Mouse (Mus musculus): ENCODE results near the gene Tle2. TPM values are rescaled to one million over a fixed set of nuclear protein-coding genes. Genes with fewer than 3 reads are reported as not detected.

The Tle2 gene
- total RNA-seq, 2 experiments from 2014 or later: not detected

DNA sequence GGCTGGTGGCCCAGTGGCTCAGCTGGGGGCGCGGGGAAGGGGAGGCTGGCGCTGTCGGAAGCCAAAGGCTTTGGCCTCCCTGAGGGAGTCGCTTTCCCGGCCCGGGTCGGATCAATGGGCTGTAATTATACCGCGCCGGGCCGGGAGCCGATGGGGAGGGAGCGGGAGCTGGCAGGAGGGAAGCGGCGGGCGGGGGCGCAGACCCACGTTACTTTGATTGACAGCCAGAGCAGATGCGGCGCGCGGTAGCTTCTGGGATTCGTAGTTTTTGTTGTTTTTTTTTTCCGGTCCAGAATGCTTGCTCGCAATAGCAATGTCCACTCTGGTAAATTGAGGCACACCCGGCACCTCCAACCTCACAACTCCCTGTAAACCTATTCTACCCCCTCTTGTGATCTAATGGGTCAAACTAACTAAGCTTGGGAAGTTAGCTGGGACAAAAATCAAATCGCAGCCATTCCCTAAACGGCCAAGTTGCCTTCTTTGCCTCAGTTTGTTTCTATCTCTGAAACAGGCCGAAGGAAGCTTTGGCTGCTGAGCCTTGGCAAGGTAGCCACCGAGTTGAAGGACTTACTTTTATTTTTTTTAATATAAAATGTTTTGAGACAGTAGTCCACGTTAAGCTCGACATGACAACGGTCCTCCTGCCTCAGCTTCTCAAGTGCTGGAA is 3.4 kb upstream of the Tle2 start:
- ATAC-seq (replicated peaks; ENCODE audit: low FRiP score, poor library complexity, severe bottlenecking): peak; percentile 53

DNA sequence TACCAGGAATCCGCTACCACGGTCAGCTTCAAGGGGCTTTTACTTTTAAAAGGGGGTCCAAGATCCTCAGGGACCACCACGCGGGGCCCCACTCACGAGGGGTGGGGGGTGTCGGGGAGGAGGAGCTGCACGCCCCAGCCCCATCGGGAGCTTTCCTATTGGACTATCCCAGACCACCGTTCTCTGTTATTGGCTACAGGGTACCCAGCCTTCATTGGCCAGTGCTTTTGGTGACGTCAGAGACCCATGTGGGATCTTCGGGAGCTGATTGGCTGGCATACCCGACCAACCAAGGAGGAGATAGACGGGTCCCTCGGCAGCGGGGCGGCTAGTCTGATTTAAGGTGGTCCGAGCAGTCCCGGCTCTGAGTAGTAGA is 2.9 kb upstream of the Tle2 start:
- ATAC-seq (replicated peaks; ENCODE audit: low FRiP score, poor library complexity, severe bottlenecking): peak; percentile 94

DNA sequence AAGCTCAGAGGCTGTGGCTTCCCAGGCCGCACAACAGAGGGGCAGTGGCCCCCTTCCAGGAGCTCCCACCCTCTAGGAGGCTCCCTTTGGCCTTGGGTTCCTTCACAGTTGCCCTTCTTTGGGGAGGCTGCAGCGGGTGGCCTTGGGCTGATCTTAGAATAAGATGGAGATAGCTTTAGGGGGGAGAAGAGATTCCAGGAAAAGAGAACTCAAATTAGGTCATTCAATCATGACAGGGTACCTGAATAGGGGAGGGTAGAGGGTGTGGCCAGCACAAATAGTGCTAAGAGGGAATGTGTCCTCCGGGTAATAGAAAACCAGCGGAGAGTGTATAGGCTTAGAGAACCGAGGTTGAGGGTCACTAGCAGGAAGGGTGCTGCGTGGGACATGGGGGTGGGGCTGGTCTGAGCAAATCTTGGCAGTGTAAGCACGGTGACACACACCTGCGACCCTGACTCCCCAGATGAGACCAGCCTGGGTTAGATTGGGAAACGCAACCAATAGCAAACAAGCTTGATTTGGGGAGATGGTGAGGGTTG is 2.2 kb upstream of the Tle2 start:
- no peak for ATAC-seq (replicated peaks; ENCODE audit: low FRiP score, poor library complexity, severe bottlenecking)

DNA sequence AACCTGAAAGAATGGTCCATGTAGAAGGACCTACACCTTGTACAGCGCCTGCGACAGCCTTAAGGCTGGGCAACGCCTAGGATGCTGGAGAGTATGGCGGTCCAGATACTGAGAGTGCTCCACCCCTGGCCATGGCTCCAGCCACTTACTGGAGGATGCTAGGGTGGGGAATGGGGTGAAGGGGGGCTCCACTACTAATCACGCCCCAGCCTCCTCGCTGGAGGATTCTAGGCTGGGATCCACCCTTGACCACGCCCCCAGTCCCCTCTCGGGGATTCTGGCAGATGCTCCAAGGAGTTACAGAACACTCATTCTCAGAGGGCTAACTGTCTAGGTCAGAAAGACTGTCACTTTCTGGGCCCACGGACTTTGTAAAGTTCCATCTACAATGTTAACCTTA is 1.4 kb upstream of the Tle2 start:
- no peak for ATAC-seq (replicated peaks; ENCODE audit: low FRiP score, poor library complexity, severe bottlenecking)

DNA sequence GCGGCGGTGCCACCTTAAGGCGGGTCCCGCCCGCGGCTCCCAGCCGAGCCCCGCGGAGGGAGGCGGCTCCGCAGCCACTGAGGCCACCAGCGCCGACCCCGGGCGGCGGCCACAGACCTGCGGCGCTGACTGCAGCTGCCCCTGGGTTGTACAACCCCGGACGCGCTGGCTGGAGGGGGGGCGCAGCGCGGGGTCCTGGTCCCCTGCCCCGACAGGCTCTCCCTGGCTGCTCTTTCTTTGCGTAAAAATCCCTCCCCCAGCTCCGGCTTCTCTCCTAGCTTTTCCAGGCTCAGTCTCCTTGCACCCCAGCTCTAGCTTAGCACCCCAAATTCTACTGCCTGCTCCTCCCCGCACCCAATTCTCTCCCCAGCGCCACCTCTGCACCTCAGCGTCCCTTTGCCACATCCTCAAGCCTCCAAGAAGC is 859 bp downstream of the Tle2 start:
- no peak for ATAC-seq (replicated peaks; ENCODE audit: low FRiP score, poor library complexity, severe bottlenecking)

DNA sequence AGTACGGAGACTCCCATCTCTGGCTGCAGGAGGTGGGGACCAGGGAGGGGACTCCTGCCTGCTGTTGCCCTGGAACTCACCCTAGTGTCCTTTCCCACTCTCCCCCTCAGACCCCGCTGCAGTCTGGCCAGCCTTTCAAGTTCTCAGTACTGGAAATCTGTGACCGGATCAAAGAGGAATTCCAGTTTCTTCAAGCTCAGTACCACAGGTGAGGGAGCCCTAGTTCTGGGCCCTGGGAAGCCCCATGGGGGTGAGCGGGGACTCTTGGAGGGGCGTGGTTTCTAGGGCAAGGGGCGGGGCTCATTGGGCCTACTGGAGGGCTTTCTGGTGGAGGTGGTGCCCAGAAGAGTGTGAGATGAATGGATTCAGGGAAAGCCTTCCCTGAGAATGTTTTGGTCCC is 1.3 kb downstream of the Tle2 start:
- ATAC-seq (replicated peaks; ENCODE audit: low FRiP score, poor library complexity, severe bottlenecking): no peak

DNA sequence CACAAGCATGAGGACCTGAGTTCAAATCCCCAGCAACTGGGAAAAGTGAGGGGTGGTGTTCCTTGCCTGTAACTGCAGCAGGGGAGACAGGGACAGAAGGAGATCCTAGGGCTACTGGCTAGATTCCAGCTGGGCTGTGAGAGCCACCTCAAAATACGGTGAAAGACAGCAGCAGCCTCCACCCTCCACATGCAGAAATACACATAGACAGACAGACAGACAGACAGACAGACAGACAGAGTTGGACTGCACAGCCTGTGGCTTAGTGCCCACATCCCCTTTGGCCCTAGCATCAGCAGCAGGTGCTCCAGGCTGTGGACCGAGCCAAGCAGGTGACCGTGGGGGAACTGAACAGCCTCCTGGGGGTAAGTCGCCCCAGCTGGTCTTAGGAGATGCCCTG is 5.6 kb downstream of the Tle2 start:
- no peak for ATAC-seq (replicated peaks; ENCODE audit: low FRiP score, poor library complexity, severe bottlenecking)

DNA sequence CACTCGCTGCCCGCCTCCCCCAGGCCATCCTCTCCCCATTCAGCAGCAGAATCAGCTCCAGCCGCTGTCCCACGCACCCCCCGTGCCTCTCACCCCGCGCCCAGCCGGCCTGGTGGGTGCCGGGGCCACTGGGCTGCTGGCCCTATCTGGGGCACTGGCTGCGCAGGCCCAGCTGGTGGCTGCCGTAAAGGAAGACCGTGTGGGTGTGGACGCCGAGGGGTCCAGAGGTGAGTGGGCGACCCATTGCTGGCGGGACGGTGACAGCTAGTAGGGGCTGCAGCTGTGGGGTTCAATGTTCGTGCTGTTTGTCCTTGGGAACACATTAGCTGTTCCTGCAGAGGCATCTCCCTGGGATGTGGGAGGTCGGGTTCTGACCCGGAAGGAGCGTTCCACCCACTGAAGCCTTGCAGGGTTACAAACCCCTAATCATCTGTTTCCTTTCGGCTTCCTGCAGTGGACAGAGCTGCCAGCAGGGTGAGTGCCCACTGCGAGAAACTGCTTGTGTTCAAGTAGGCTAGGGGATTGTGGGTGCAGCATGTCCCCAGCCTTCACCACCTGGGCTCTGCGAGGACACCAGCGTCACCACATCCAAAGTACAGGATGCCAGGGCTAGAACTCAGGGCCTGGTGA is 6.2 kb downstream of the Tle2 start:
- no peak for ATAC-seq (replicated peaks; ENCODE audit: low FRiP score, poor library complexity, severe bottlenecking)

DNA sequence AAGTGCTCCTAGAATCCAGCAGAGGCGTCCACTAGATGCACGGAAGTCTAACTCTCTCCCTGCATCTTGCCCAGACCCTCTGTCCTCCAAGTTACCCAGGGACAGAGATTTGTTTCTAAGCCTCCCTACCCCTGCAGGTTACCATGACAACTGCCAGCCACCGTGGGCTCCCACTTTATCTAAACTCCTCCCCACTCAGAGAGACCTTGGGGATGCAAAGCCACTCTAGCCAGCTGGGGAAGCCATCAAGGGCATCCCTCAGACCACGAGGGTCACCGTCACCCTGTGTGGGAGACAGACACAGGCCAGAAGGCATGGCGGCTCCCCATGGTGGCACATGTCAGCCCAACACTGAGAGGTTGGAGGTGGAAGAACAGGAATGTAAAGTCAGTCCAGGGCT is 9.0 kb downstream of the Tle2 start:
- no peak for ATAC-seq (replicated peaks; ENCODE audit: low FRiP score, poor library complexity, severe bottlenecking)

DNA sequence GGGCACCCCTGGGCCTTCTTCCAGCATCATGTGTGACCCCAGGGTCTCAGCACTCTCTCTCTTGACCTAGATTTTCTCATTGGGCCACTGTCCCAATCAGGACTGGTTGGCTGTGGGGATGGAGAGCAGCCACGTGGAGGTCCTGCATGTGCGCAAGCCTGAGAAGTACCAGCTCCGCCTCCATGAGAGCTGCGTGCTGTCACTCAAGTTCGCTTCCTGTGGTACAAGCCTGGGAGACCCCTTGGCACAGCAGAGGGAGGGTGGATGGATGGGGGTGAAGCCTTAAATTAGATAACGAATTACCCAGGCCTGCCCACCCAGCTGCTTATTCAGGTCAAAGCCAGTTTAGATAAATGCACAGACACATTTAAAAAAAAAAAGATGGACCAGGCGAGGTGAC is 14.4 kb downstream of the Tle2 start:
- no peak for ATAC-seq (replicated peaks; ENCODE audit: low FRiP score, poor library complexity, severe bottlenecking)

DNA sequence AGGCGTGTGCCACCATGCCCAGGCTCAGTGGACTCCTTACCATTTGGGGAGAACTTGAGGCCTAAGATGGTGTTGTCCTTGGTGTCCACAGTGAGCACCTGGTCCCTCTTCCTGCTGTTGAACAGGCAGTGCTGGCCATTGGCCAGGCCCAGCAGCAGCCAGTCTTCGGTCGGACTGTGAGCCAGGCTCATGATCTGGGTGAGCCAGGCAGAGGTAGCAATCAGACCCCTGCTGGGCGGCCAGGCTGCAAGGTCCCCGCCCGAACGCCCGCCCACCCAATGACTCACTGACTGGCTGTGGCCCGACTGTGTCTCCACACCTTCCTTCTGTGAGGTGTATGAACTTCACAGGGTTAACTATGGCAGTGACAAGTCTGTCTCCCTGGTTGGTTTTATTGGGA is 17.5 kb downstream of the Tle2 start:
- ATAC-seq (replicated peaks; ENCODE audit: low FRiP score, poor library complexity, severe bottlenecking): no peak

DNA sequence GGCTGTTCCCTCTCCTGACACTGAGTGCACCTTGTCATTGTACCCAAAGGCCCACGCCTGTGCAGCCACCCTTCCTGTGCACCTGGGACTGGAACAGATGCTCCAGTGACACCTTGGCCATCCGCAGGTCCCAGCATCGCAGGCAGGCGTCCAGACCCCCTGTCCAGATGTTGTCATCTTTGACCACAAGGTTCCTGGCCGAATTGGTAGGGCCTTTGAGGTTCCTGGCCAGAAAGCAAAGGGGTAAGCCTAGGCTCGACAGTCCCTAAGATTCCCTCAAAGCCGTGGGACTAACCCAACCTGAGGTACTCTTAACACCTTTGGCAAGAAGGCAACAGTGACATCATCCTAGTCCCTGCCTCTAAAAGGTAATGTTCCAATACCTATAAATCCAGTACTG is 18.3 kb downstream of the Tle2 start:
- no peak for ATAC-seq (replicated peaks; ENCODE audit: low FRiP score, poor library complexity, severe bottlenecking)

DNA sequence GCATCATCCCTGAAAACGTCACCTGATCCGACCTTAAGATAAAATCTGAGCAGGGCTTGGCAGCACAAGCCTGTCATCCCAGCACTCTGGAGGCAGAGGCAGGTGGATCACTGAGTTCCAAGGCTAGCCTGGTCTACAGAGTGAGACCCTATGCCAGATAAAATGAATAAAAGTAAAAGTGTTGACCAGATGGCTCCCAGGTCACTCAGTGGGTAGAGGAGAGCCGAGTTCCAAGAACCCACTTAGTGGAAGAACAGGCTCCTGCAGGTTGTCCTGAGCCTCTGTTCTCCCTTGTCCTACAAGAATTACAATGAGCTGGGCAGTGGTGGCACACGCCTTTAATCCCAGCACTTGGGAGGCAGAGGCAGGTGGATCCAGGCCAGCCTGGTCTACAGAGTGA is 18.9 kb downstream of the Tle2 start:
- ATAC-seq (replicated peaks; ENCODE audit: low FRiP score, poor library complexity, severe bottlenecking): no peak

DNA sequence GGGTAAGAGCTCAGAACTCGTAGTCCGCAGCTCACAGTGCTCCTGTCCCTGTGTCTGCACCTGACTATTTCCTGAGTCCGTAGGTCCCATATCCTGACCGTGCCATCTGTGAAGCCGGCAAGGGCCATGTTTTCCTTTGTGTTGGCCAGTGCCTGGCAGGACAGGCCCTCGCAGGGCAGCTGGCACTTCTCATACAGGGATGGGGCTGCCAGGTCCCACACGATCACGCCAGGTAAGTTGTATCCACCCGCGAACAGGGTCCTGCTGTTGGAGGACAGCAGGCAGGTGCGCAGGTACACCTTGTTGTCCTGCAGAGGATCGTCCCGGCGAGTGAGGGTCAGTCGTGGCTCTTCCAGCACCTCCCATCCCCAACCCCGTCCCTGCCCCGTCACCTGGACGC is 19.6 kb downstream of the Tle2 start:
- no peak for ATAC-seq (replicated peaks; ENCODE audit: low FRiP score, poor library complexity, severe bottlenecking)

DNA sequence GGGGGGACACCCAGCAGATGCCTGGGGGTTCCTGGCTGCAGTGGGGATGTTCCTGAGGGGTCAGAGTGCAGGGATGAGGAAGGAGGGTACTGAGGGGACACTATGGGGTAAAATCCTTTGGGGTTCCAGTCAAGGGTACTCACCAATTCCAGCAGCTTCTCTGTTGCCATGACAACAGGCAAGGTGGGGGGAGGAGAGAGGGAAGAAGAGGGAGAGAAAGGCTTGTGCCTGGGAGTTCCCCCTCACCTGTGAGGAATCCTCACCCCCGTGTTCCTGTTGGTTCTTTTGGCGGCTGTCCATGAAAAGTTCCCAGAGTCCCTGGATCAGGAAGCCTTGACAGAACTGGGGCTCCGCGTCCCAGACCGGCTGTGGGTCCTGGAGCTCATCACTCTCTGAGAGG is 21.2 kb downstream of the Tle2 start:
- ATAC-seq (replicated peaks; ENCODE audit: low FRiP score, poor library complexity, severe bottlenecking): no peak

DNA sequence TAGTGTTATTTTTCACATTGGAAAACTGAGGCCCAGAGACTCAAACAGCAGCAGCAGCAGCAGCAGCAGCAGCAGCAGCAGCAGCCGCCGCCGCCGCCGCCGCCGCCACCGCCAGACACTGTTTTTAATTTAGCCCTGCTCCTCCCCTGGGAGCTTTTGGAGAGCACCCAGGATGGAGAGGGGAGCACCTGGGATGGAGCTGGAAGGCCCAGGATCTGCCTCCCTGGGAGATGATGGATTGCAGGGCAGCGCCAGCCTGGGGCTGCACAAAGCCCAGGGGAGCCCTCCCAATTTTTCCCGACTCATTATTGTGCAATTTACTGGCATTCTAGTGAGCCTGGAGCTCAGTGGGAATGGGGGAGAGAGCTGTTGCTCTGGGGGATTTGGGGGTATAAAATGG is 22.2 kb downstream of the Tle2 start:
- ATAC-seq (replicated peaks; ENCODE audit: low FRiP score, poor library complexity, severe bottlenecking): no peak

DNA sequence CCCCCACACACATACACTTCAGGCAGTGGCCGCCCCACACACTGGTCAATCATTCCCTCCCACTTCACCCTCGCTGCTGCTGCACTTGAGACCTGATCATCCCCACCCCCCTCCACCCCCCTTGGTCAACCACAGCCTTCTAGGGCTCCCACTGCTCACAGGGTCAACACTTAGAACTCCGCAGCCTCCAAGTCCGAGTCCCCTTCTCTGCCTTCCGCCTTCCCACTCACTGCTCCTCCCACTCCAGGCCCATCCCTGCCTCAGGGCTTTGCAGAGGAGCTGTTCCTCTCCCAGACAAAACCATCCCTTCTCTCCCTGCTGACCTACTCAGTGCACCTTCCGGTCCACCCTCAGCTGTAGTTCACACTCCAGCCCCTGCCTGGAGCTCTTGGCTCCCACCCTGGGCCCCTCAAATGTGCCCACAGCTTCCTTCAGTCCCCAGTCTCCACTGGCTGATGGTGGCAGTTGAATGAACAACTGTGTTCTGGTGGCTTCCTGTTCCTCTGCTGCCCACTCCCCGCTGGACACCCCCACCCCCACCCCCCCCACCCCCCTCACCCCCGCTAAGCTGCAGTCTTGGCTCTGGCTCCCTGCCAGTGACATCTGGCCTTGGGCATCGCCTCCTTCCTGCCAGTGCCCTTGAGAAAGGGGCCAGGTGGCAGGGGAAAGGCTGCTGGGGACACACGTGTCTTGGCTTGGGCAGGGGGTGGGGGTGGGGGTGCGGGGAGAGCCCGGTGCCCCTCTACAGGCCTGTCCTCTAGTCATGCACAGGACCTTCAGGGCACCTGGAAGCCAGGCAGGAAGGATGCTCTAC is 23.0 kb downstream of the Tle2 start:
- no peak for ATAC-seq (replicated peaks; ENCODE audit: low FRiP score, poor library complexity, severe bottlenecking)

DNA sequence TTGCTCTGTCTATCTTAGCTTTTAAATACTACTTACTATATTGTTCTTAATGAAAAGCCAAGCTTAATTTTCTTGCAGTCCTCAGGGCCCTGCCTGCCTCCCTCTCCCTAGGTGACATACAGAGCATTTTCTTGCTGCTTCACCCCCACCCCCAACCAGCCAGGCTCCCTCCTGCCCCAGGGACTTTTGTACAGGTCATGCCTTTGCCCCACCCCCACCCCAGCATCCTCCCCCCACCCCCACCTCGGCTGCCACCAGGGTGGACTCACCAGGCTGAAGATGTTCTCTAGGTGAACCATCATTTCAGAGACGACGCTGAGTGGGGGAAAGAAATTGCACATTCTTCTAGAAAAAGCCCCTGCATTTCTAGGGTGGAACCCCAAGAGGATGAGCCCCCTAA is 24.0 kb downstream of the Tle2 start:
- ATAC-seq (replicated peaks; ENCODE audit: low FRiP score, poor library complexity, severe bottlenecking): no peak

DNA sequence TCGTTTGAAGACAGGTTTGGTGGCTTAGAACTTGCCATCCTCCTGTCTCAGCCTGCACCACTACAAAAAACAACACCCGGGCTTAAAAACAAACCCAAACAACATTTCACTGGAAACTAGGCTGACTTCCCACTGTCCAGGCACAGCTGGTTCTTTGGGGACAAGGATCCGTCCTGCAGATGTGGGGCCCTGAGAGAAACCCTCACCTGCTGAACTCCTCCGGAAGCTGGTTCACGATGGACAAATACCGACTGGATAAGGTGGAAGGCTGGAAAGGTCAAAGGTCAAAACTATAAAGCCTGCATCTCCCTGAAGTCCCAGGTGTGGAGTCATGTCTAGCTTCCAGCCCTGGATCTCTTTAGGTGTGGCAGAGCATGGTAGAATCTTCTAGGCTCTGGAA is 24.5 kb downstream of the Tle2 start:
- no peak for ATAC-seq (replicated peaks; ENCODE audit: low FRiP score, poor library complexity, severe bottlenecking)

DNA sequence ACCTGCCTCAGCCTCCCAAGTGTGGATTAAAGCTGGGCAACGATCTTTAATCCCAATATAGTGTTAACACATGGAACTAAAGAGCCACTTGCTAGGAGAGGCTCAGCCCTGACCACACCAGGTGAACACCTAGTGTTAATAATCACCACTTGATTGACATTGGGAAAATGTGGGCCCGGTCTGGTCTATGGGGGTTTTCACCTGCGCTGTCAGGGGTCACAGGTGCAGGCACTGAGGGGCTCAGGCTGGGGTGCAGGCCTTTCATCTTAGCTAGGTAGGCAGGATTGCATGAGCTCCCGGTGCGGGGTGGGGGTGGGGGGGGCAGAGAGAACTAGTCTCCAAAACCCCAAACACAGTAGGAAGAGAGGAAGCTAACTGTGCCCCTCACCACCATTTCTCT is 25.3 kb downstream of the Tle2 start:
- ATAC-seq (replicated peaks; ENCODE audit: low FRiP score, poor library complexity, severe bottlenecking): no peak

DNA sequence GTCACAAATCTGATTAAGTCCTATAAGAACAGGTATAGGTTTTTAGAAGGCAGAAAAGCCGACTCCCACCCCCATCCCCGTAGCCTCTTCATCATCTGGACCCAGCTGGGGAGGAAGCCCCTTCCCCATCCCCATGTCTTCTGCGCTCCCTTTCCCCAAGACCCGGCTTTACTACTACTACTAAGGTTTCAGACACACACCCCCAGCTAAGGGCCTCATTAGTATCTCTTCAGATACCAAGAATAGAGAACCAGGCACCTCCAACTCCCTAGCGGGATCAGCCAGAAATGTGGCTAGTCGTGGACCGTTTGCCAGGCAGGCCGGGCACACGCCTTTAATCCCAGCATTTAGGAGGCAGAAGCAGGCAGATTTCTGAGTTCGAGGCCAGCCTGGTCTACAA is 25.7 kb downstream of the Tle2 start:
- no peak for ATAC-seq (replicated peaks; ENCODE audit: low FRiP score, poor library complexity, severe bottlenecking)

Measured in erythroid progenitor cell, adult 5-6 weeks (primary cell).